Comparison of ENCODE assay signal across 8 mouse cellular contexts in genomic region chr6:88855636-88856035, GRCm38 (mm10). TPM values are rescaled to one million over a fixed set of nuclear protein-coding genes. Genes with fewer than 3 reads are reported as not detected.
DNase-seq lines count a peak whose midpoint lies in the region; ATAC-seq lines count a peak whose summit lies in the region.

No protein-coding gene starts in this region.

- H3K4me1 ChIP-seq in neural tube, embryonic 15.5 days, result peaks cover 18% of the 10 kb centered on the region
- H3K4me1 ChIP-seq in hindbrain, embryonic 14.5 days (replicated peaks; ENCODE audit: control insufficient read depth, insufficient read depth, low read length), result no peaks in the 10 kb centered on the region
- H3K4me1 ChIP-seq in liver, embryonic 11.5 days (replicated peaks; ENCODE audit: control insufficient read depth, insufficient read depth, low read length), result no peaks in the 10 kb centered on the region; the same call in 1 of the 2 replicates

- no peak overlapping the region for H3K4me3 ChIP-seq in neural tube, embryonic 15.5 days (replicated peaks)
- no peak overlapping the region for H3K4me3 ChIP-seq in hindbrain, embryonic 14.5 days (replicated peaks; ENCODE audit: low read length)
- no peak overlapping the region for H3K4me3 ChIP-seq in liver, embryonic 11.5 days (ENCODE audit: low read depth, low read length)

- ATAC-seq in neural tube, embryonic 15.5 days (ENCODE audit: low FRiP score), result no peak
- ATAC-seq in hindbrain, embryonic 14.5 days (ENCODE audit: low FRiP score), result 0 out of 2 replicates have a peak, but pooled peaks have one; percentile 35
- ATAC-seq in liver, embryonic 11.5 days (replicated peaks; ENCODE audit: low FRiP score), result 0 out of 2 replicates have a peak, but pooled peaks have one; percentile 33
- ATAC-seq in monocyte, adult 5-6 weeks (replicated peaks; ENCODE audit: insufficient number of reproducible peaks, low FRiP score, low TSS enrichment, poor library complexity, severe bottlenecking), result peak; percentile 23; the same call in 1 of the 2 replicates

- WGBS in neural tube, embryonic 15.5 days, result 19% methylated on average over 5 of the region's 5 CpGs
- 26% methylated on average over 5 of the region's 5 CpGs for WGBS in hindbrain, embryonic 14.5 days
- 17% methylated on average over 5 of the region's 5 CpGs for WGBS in liver, embryonic 11.5 days

- H3K27me3 ChIP-seq in neural tube, embryonic 15.5 days (replicated peaks), result no peaks in the 10 kb centered on the region
- no peaks in the 10 kb centered on the region for H3K27me3 ChIP-seq in hindbrain, embryonic 14.5 days (ENCODE audit: control insufficient read depth, insufficient read depth, low read length)
- H3K27me3 ChIP-seq in liver, embryonic 11.5 days (replicated peaks; ENCODE audit: control insufficient read depth, insufficient read depth, low read length), result no peaks in the 10 kb centered on the region

- no peaks in the 10 kb centered on the region for H3K9me3 ChIP-seq in neural tube, embryonic 15.5 days (replicated peaks)
- no peaks in the 10 kb centered on the region for H3K9me3 ChIP-seq in hindbrain, embryonic 14.5 days (ENCODE audit: control insufficient read depth, low read length)
- no peaks in the 10 kb centered on the region for H3K9me3 ChIP-seq in liver, embryonic 11.5 days (ENCODE audit: control insufficient read depth, low read length)

- H3K9ac ChIP-seq in neural tube, embryonic 15.5 days (replicated peaks), result no peak overlapping the region
- no peak overlapping the region for H3K9ac ChIP-seq in hindbrain, embryonic 14.5 days
- H3K9ac ChIP-seq in liver, embryonic 11.5 days (ENCODE audit: low read depth, low read length), result no peak overlapping the region

- peaks cover 63% of the 10 kb centered on the region for H3K36me3 ChIP-seq in neural tube, embryonic 15.5 days
- H3K36me3 ChIP-seq in hindbrain, embryonic 14.5 days (replicated peaks; ENCODE audit: control insufficient read depth, insufficient read depth), result peaks cover 78% of the 10 kb centered on the region
- H3K36me3 ChIP-seq in liver, embryonic 11.5 days (ENCODE audit: control insufficient read depth, insufficient read depth, low read length), result no peaks in the 10 kb centered on the region

- H3K4me2 ChIP-seq in neural tube, embryonic 15.5 days, result no peak overlapping the region
- H3K4me2 ChIP-seq in hindbrain, embryonic 14.5 days (replicated peaks), result no peak overlapping the region
- no peak overlapping the region for H3K4me2 ChIP-seq in liver, embryonic 11.5 days

- no peak overlapping the region for H3K27ac ChIP-seq in neural tube, embryonic 15.5 days (replicated peaks)
- H3K27ac ChIP-seq in hindbrain, embryonic 14.5 days, result no peak overlapping the region
- no peak overlapping the region for H3K27ac ChIP-seq in liver, embryonic 11.5 days (ENCODE audit: low read depth, low read length)

- DNase-seq in neural tube, embryonic 10.5 days (ENCODE audit: extremely low spot score, low spot score), result peak; percentile 65
- peak; percentile 77 for DNase-seq in R1 (ENCODE audit: low read depth, low spot score)
- peak; percentile 86 for DNase-seq in embryo, embryonic 11 days
- DNase-seq in hindbrain, embryonic 14.5 days (ENCODE audit: low spot score), result peak; percentile 86
- DNase-seq in liver, embryonic 11.5 days (ENCODE audit: low spot score), result no peak
- no peak for DNase-seq in urinary bladder, adult 2 months (ENCODE audit: low spot score)

RNA-seq across cellular contexts. Expression of gene Abtb1, which starts 13.9 kb away (rescaled TPM):
- 42.4 and 45.4 TPM in 2 replicates for polyA plus RNA-seq in neural tube, embryonic 15.5 days (2015; fragmentation: Nextera tagmentation; extraction: Ambion mirVana)
- 28.1 and 33.8 TPM in 2 replicates for polyA plus RNA-seq in hindbrain, embryonic 14.5 days (2014; fragmentation: Nextera tagmentation; extraction: Ambion mirVana)
- 24.9 and 26.7 TPM in 2 replicates for polyA plus RNA-seq in liver, embryonic 11.5 days (2014; fragmentation: Nextera tagmentation; extraction: Ambion mirVana)
- 32.9 to 52.6 TPM (median 51.6 TPM) in 3 replicates for total RNA-seq in monocyte, adult 5-6 weeks (2017)
- polyA plus RNA-seq in urinary bladder, adult 2 months (2012; rRNA removed), result 48.1 and 51.8 TPM in 2 replicates

RNA-seq across cellular contexts. Expression of gene Podxl2, which starts 19.2 kb away (rescaled TPM):
- 504 and 640 TPM in 2 replicates for polyA plus RNA-seq in neural tube, embryonic 15.5 days (2015; fragmentation: Nextera tagmentation; extraction: Ambion mirVana)
- polyA plus RNA-seq in hindbrain, embryonic 14.5 days (2014; fragmentation: Nextera tagmentation; extraction: Ambion mirVana), result 525 and 527 TPM in 2 replicates
- polyA plus RNA-seq in liver, embryonic 11.5 days (2014; fragmentation: Nextera tagmentation; extraction: Ambion mirVana), result 9.1 and 10.7 TPM in 2 replicates
- not detected in 3 replicates for total RNA-seq in monocyte, adult 5-6 weeks (2017)
- 23.2 and 24.2 TPM in 2 replicates for polyA plus RNA-seq in urinary bladder, adult 2 months (2012; rRNA removed)

RNA-seq across cellular contexts. Expression of gene Mcm2, which starts 42.9 kb away (rescaled TPM):
- polyA plus RNA-seq in neural tube, embryonic 15.5 days (2015; fragmentation: Nextera tagmentation; extraction: Ambion mirVana), result 20.5 and 52.5 TPM in 2 replicates
- polyA plus RNA-seq in hindbrain, embryonic 14.5 days (2014; fragmentation: Nextera tagmentation; extraction: Ambion mirVana), result 27.0 and 30.2 TPM in 2 replicates
- 254 and 284 TPM in 2 replicates for polyA plus RNA-seq in liver, embryonic 11.5 days (2014; fragmentation: Nextera tagmentation; extraction: Ambion mirVana)
- 10.9 to 27.9 TPM (median 20.2 TPM) in 3 replicates for total RNA-seq in monocyte, adult 5-6 weeks (2017)
- polyA plus RNA-seq in urinary bladder, adult 2 months (2012; rRNA removed), result 10.0 and 14.5 TPM in 2 replicates

RNA-seq across cellular contexts. Expression of gene Tpra1, which starts 46.4 kb away (rescaled TPM):
- 88.1 and 91.7 TPM in 2 replicates for polyA plus RNA-seq in neural tube, embryonic 15.5 days (2015; fragmentation: Nextera tagmentation; extraction: Ambion mirVana)
- polyA plus RNA-seq in hindbrain, embryonic 14.5 days (2014; fragmentation: Nextera tagmentation; extraction: Ambion mirVana), result 45.8 and 48.5 TPM in 2 replicates
- 55.1 and 56.7 TPM in 2 replicates for polyA plus RNA-seq in liver, embryonic 11.5 days (2014; fragmentation: Nextera tagmentation; extraction: Ambion mirVana)
- total RNA-seq in monocyte, adult 5-6 weeks (2017), result 24.4 to 70.1 TPM (median 35.2 TPM) in 3 replicates
- polyA plus RNA-seq in urinary bladder, adult 2 months (2012; rRNA removed), result 88.4 and 107 TPM in 2 replicates

Comparison
In these comparisons a context has a peak if more than half of its experiments do, and no peak if none do; other contexts are left out.
1. DNase-seq: peak in neural tube, embryonic 10.5 days (single experiment), R1 (single experiment), embryo, embryonic 11 days (single experiment) and hindbrain, embryonic 14.5 days (single experiment); none in liver, embryonic 11.5 days (single experiment) and urinary bladder, adult 2 months (single experiment).
2. RNA of gene Podxl2, which starts 19.2 kb away (polyA plus RNA-seq): 504 to 640 TPM in neural tube, embryonic 15.5 days and 525 to 527 TPM in hindbrain, embryonic 14.5 days; 23.2 to 24.2 TPM in urinary bladder, adult 2 months and 9.1 to 10.7 TPM in liver, embryonic 11.5 days; every median in the first group is over 10 times any median in the second.